Mouse (Mus musculus) fibroblast of lung, adult 2 months (primary cell): ENCODE data around the gene Grk2.
"Not testable (repeated sequence)": the region's sequence is repeated elsewhere in the genome, so short reads cannot be mapped to it uniquely, and the experiment has no call there.

Experiments
- DNase-seq: peaks from one replicate; pipeline ENCODE4 v3.0.0-alpha.2; 2011; ENCODE audit warnings: low read depth

The Grk2 gene

DNA sequence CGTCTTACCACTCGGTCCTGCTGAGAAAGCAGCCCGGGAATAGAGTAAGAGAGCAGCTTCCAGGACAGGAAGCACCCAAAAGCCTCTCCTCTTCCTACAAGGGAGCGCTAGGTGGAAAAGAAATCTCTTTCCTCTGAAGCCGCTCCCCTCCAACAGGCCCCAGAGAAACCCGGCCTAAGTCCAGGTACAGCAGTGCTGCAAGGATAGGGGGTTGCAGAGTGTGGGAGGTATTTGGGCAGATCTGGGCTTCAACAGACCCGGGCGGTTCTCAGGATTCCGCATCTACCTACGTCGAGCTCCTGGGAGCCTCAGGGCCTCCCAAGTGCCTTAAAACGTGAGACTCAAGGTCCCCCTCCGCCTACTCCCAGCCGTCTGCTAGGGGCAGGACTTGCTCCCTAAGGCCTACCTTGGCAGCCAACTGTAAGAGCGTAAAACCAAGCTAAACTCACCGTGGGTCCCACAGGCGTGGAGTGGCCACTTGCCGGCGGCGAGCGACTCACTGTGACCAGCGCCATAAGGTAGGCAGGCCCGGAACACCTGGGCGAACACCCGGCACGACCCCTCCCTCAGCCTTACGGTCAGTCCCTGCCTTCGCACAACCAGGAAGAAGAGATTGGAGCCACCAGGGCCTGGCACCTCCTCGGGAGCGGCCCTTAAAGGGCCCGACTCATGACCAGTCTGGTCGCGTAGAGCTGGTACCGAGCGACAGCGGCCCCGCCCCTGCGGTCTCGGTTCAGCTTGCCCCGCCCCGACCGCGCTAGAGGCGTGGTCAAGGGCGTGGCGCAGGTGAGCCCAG is 37.3 kb downstream of the Grk2 start, which contains the start of gene Ssh3:
Gene Ssh3 (minus strand): TSS at position 615 of the 796 bp plus-strand sequence.
- no peak for DNase-seq

- no peak for DNase-seq
Measured at GRCm38 (mm10) chr19:4265956-4266355, 40.1 kb downstream of the Grk2 start.

GRCm38 (mm10) chr19:4264171-4264780 is 41.7 kb downstream of the Grk2 start:
- peak; percentile 81 for DNase-seq

- DNase-seq = no peak
Measured at GRCm38 (mm10) chr19:4263702-4264101, 42.3 kb downstream of the Grk2 start.

- no peak for DNase-seq
Measured at GRCm38 (mm10) chr19:4262756-4263155, 43.3 kb downstream of the Grk2 start.

DNA sequence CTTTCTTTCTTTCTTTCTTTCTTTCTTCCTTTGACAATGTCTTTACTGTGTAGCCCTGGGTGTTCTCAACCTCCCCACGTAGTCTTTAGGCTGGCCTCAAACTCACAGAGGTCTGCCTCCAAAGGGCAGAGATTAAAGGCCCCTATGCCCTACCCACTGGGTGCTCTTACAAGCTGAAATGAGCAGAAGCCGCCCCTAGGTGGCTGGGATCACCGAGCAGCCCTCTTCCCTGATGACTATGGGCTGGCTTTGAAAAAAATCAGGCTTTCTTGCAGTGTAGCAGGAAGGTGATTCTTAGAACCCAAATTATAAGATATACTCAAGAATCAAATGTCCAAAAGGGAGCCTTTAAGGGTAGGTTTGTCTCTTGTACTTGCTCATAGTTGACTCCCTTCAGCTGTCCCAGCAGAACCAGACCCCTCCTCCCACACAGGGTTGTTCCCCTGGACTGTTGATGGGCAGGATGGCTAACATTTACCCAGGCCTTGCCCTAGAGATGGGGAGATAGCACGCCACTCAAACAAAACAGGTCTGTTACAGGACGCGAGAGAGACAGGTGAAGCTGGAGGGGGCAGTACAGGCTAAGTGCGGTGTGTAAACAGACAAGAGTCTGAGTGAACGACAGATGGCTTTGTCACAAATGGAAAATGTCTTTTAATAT is 44.9 kb downstream of the Grk2 start:
- no peak for DNase-seq

DNA sequence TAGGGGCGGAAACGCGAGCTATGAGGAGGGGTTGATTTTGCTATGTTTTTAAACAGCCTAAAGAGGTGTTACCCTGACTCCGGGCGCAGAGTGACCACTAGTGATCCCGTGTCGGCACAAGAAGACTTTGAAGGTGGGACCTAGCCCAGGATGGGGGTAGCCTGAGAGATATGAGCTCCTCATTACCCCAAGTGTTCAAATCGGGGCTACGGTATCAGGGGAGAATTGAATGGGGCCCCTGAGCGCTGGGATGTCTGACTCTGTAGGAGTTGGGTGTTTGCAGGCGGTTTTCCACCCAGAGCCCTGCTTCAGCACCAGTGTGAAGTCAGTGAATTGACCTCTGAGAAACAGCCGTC is 48.1 kb downstream of the Grk2 start:
- no peak for DNase-seq

DNA sequence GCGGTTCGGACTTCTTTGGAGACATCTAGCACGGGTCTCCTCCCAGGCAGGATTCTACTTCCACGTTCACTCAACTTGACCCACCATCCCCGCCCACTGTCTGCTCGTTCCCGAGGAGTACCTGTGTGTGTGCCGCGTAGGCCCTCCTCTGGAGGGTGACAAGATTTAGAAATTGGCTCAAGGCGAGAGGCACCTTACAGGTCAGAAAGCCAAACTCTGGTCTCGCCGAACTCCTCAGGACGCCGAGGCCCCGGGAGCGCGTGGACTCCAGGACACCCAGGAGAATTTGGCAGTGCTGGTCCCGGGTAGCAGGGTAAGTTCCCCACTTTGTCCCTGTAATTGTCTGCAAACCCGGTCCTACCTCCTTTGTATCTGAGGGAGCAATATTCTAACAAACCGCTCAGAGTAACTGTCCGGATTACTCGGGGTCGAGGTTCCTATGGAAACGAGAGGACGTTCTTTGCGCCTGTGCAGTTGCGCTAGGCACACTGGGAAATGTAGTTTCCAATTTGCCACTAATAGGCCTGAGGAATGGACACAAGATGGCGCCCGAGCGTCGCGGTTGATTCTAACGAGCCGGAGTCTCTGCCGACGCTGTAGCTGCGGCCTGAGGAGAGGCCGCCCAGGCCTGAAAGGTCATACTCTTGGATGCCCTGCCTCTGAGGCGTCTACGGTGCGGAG is 48.7 kb downstream of the Grk2 start:
- peak; percentile 88 for DNase-seq

GRCm38 (mm10) chr19:4255583-4256162 is 50.3 kb downstream of the Grk2 start:
- no peak for DNase-seq

- DNase-seq = no peak
Measured at GRCm38 (mm10) chr19:4254230-4254629, 51.8 kb downstream of the Grk2 start.

- DNase-seq = not testable (repeated sequence)
Measured at GRCm38 (mm10) chr19:4248683-4249082, 57.3 kb downstream of the Grk2 start.

DNA sequence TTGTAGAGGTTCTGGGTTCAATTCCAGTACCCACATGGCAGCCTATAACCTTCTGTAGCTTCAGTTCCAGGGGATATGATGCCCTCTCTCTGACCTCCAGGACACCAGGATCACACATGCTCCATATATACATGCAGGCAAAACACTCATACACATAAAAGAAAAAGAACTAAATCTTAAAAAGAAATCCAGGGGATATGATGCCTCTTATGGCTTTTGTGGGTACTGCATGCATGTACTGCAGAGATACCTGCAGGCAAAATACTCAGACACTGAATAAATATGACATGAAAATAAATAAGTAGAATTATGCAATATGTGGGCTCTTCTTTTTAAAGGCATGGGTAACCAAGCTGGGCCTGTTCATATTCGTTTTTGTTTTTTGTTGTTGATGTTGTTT is 59.0 kb downstream of the Grk2 start:
- DNase-seq = no peak

DNA sequence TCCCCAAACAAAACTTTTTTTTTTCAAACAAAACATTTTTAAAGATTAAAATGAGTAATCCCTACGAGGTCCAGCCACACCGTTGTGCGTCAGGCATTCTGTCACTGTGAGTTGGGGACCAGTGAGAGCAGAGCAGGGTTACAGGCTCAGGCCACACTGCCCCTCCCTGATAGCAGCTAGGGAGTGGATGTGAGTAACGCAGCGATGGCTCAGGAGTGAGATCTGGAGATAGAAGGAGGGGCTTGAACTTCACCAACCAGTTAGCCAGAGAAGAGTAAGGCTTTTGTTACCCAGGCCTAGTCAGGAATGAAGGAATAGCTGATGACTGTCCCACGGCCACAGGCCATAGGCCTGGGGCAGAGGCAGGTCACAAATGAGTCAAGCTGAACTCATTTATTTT is 61.2 kb downstream of the Grk2 start:
- no peak for DNase-seq

GRCm38 (mm10) chr19:4242416-4242815 is 63.6 kb downstream of the Grk2 start:
- no peak for DNase-seq

- DNase-seq = no peak
Measured at GRCm38 (mm10) chr19:4240247-4240668, 65.8 kb downstream of the Grk2 start.
